Mouse (Mus musculus) CH12.LX (cell line): ENCODE data around the gene Tlr9. TPM values are rescaled to one million over a fixed set of nuclear protein-coding genes. Genes with fewer than 3 reads are reported as not detected.

Source experiments
- DNase-seq: peaks from one replicate; pipeline ENCODE4 v3.0.0-alpha.2; 2013; ENCODE audit errors: extremely low read depth
- H3K27ac ChIP-seq: 2 replicates; pipeline ENCODE4 v1.5.1; 2012; ENCODE audit warnings: low read depth, mild to moderate bottlenecking, control low read depth, moderate library complexity; ENCODE audit not compliant: insufficient read depth
- H3K27me3 ChIP-seq: replicated peaks from 2 replicates; pipeline ENCODE3; 2012; ENCODE audit warnings: inconsistent platforms
- H3K36me3 ChIP-seq, 2 experiments: replicated peaks in 1 of 2; 2 replicates each; pipeline versions ENCODE3 to v1.6.1; 2012; ENCODE audit warnings: inconsistent platforms in 1 of 2, low read length in 1 of 2, mild to moderate bottlenecking in 1 of 2, mixed read lengths in 1 of 2, moderate library complexity in 1 of 2; ENCODE audit not compliant: control insufficient read depth in 1 of 2, insufficient read depth in 1 of 2
- H3K4me1 ChIP-seq, 2 experiments: 2 replicates each; pipeline ENCODE4 v1.6.1; 2012; ENCODE audit warnings: inconsistent platforms in 1 of 2, moderate library complexity in 1 of 2; ENCODE audit not compliant: insufficient read depth in 2 of 2, control insufficient read depth in 1 of 2
- H3K4me2 ChIP-seq: 2 replicates; pipeline ENCODE4 v1.6.1; 2012; ENCODE audit warnings: low read depth, mild to moderate bottlenecking, control low read depth; ENCODE audit not compliant: poor library complexity, insufficient read depth, severe bottlenecking
- H3K4me3 ChIP-seq, 3 experiments: fragments of 150-350 bp in 1 of 3; sonication (generic) in 1 of 3; replicated peaks in 1 of 3; 2 replicates each; pipeline versions ENCODE3 to v1.5.1; 2011 to 2012; ENCODE audit warnings: low read depth in 2 of 3, low read length in 2 of 3, mild to moderate bottlenecking in 2 of 3, moderate library complexity in 2 of 3, control low read depth in 1 of 3, improper control_type of control experiment in 1 of 3, inconsistent platforms in 1 of 3, mixed read lengths in 1 of 3; ENCODE audit not compliant: poor library complexity in 1 of 3
- H3K79me2 ChIP-seq: replicated peaks from 2 replicates; pipeline ENCODE4 v1.6.1; 2012; ENCODE audit warnings: mild to moderate bottlenecking, moderate library complexity; ENCODE audit not compliant: control insufficient read depth, poor library complexity, insufficient read depth, severe bottlenecking; ENCODE audit errors: extremely low read depth
- H3K9ac ChIP-seq: 2 replicates; pipeline ENCODE4 v1.6.1; 2012; ENCODE audit warnings: low read depth, mild to moderate bottlenecking, control low read depth, moderate library complexity; ENCODE audit not compliant: insufficient read depth
- H3K9me3 ChIP-seq: replicated peaks from 2 replicates; pipeline ENCODE3; 2012; ENCODE audit warnings: low read length, inconsistent platforms, mixed read lengths
- BHLHE40 ChIP-seq: IDR thresholded peaks from 2 replicates; pipeline ENCODE4 v1.6.1; 2011; ENCODE audit warnings: mild to moderate bottlenecking, low read depth, low read length, improper control_type of control experiment
- E2F4 ChIP-seq: IDR thresholded peaks from 2 replicates; pipeline ENCODE4 v1.6.1; 2011; ENCODE audit warnings: low read depth, low read length, improper control_type of control experiment; ENCODE audit not compliant: insufficient replicate concordance
- EP300 ChIP-seq: IDR thresholded peaks from 2 replicates; pipeline ENCODE4 v1.6.1; 2011; ENCODE audit warnings: low read length, improper control_type of control experiment
- JUND ChIP-seq: conservative IDR thresholded peaks from 2 replicates; pipeline ENCODE4 v1.6.1; 2011; ENCODE audit warnings: low read depth, low read length, improper control_type of control experiment
- KAT2A ChIP-seq: IDR thresholded peaks from 2 replicates; pipeline ENCODE4 v1.6.1; 2012; ENCODE audit warnings: low read length, improper control_type of control experiment, inconsistent platforms; ENCODE audit not compliant: insufficient replicate concordance
- MAFK ChIP-seq: IDR thresholded peaks from 2 replicates; pipeline ENCODE4 v1.6.1; 2011; ENCODE audit warnings: low read length, improper control_type of control experiment; ENCODE audit not compliant: insufficient replicate concordance
- MEF2A ChIP-seq: IDR thresholded peaks from 2 replicates; pipeline ENCODE4 v1.6.1; 2014; ENCODE audit warnings: low read depth, mild to moderate bottlenecking, inconsistent platforms, low read length, improper control_type of control experiment, borderline replicate concordance
- MYC ChIP-seq: IDR thresholded peaks from 2 replicates; pipeline ENCODE4 v1.6.1; 2011; ENCODE audit warnings: low read depth, mild to moderate bottlenecking, improper control_type of control experiment, low read length
- POLR2A ChIP-seq: IDR thresholded peaks from 2 replicates; pipeline ENCODE4 v1.6.1; 2011; ENCODE audit warnings: low read depth, mild to moderate bottlenecking, improper control_type of control experiment, low read length
- RAD21 ChIP-seq: IDR thresholded peaks from 2 replicates; pipeline ENCODE4 v1.6.1; 2011; ENCODE audit warnings: low read depth, mild to moderate bottlenecking, low read length, improper control_type of control experiment, moderate library complexity
- ZC3H11A ChIP-seq: IDR thresholded peaks from 2 replicates; pipeline ENCODE4 v1.6.1; 2012; ENCODE audit warnings: low read depth, mild to moderate bottlenecking, inconsistent platforms, low read length, improper control_type of control experiment
- dilution Hi-C: fragments of 300-500 bp; cut with MboI; formaldehyde crosslinking; loops from 2 replicates; pipeline ENCODE4 v1.14.3; 2020; ENCODE audit warnings: low sequenced_read_pairs; ENCODE audit not compliant: extremely low pct_unique_long_range_greater_than_20kb, extremely low pct_ligation_motif_present
- in situ Hi-C: fragments of 300-500 bp; cut with MboI; formaldehyde crosslinking; loops from 3 replicates; pipeline ENCODE4 v1.14.3; 2019; ENCODE audit warnings: low sequenced_read_pairs, low pct_ligation_motif_present, low pct_unique_long_range_greater_than_20kb, mixed read lengths
- polyA plus RNA-seq: library from polyadenylated mRNA; unstranded; fragments of >175 nt; gene quantifications from 2 replicates; pipeline ENCODE4 v1.2.1, GENCODE M21; 2012; ENCODE audit warnings: low read depth; ENCODE audit not compliant: insufficient read length
- total RNA-seq, 2 experiments: library from RNA; depleted of rRNA; stranded (reverse); fragments of 300-350 nt in 1 of 2; fragments of >200 nt in 1 of 2; gene quantifications; 2 replicates each; pipeline ENCODE4 v1.2.3; 2012 to 2014

Tlr9 gene
- total and polyA plus RNA-seq, 3 experiments, result 1.0 to 12.5 (median 1.4) TPM

DNA sequence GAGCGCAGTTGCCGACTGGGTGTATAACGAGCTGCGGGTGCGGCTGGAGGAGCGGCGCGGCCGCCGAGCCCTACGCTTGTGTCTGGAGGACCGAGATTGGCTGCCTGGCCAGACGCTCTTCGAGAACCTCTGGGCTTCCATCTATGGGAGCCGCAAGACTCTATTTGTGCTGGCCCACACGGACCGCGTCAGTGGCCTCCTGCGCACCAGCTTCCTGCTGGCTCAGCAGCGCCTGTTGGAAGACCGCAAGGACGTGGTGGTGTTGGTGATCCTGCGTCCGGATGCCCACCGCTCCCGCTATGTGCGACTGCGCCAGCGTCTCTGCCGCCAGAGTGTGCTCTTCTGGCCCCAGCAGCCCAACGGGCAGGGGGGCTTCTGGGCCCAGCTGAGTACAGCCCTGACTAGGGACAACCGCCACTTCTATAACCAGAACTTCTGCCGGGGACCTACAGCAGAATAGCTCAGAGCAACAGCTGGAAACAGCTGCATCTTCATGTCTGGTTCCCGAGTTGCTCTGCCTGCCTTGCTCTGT lies 3.8 kb downstream of the Tlr9 start:
- TF ChIP-seq BHLHE40, result no peak
- TF ChIP-seq JUND, result no peak
- TF ChIP-seq KAT2A, result no peak
- TF ChIP-seq EP300, result no peak
- TF ChIP-seq MEF2A, result no peak
- no peak for TF ChIP-seq ZC3H11A
- TF ChIP-seq MAFK, result no peak
- Histone ChIP-seq H3K27me3 (no peaks in the 10 kb centered on the region), H3K9me3 (peaks cover 41% of the 10 kb centered on the region), H3K27ac (no peak overlapping the region), H3K4me1 (peaks cover 33 to 59% of the 10 kb centered on the region in 2 experiments), H3K36me3 (peaks cover 28 to 51% of the 10 kb centered on the region in 2 experiments), H3K79me2 (no peaks in the 10 kb centered on the region), H3K4me3 (no peak overlapping the region), H3K9ac (no peak overlapping the region), H3K4me2 (no peak overlapping the region)
- in situ Hi-C loops (no loop called here), dilution Hi-C loops (no loop called here)
- no peak for DNase-seq

DNA sequence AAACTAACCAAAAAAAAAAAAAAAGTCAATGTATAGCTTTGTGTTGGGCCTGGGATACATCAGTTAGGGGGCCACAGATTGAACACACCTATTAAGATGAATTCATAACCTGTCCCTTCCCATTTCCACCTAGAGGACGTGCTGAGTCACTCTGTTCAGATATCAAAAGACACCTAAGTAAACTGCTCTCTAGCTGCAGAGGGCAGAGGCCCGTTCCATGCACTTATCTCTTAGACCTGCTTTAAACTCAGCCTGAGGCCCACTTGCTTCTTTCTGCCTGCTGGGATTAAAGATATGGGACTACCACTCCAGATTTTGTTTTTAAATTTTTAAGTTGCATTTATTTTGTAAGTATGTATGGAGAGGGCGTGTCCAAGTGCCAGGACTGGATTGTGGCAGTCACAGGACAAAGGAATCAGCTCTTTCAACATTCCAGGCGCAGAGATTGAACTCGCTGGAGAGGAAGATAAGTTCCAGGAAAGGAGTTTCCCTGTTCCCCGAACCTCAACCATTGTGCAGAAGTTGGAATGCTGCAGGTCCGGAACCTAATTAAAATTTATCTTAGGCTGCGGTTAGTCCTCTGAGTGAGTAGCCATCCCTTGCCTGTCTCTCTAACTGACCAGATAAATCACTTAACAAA lies 5.5 kb downstream of the Tlr9 start:
- in situ Hi-C loops, result no loop called here
- Histone ChIP-seq H3K27me3 (no peaks in the 10 kb centered on the region), H3K9ac (no peak overlapping the region), H3K36me3 (peaks cover 29 to 59% of the 10 kb centered on the region in 2 experiments)
- DNase-seq, result no peak
- no peak for TF ChIP-seq JUND
- no peak for TF ChIP-seq E2F4
- no peak for TF ChIP-seq RAD21
- TF ChIP-seq MYC, result no peak
- no peak for TF ChIP-seq POLR2A
- TF ChIP-seq, all 38 proteins: peak for 0
- Histone ChIP-seq H3K4me1 (peaks cover 28 to 60% of the 10 kb centered on the region in 2 experiments), H3K79me2 (no peaks in the 10 kb centered on the region), H3K4me2 (no peak overlapping the region), H3K27ac (no peak overlapping the region), H3K4me3 (no peak overlapping the region), H3K9me3 (peaks cover 41% of the 10 kb centered on the region)
- dilution Hi-C loops, result no loop called here
